Mouse (Mus musculus) small intestine, adult 2 months (tissue): ENCODE results near the gene Cdh13. TPM values are rescaled to one million over a fixed set of nuclear protein-coding genes. Genes with fewer than 3 reads are reported as not detected.

Experiments used
- H3K27ac ChIP-seq: fragments of 200-500 bp; 2 replicates; pipeline ENCODE4 v1.5.1; 2012; ENCODE audit warnings: low read depth, low read length, control low read depth, inconsistent platforms; ENCODE audit not compliant: insufficient read depth
- H3K27me3 ChIP-seq: fragments of 200-500 bp; 2 replicates; pipeline ENCODE4 v1.6.1; 2012; ENCODE audit warnings: mild to moderate bottlenecking, moderate library complexity, low read length, inconsistent platforms; ENCODE audit not compliant: control insufficient read depth, insufficient read depth
- H3K36me3 ChIP-seq: fragments of 200-500 bp; 2 replicates; pipeline ENCODE4 v1.6.1; 2012; ENCODE audit warnings: mild to moderate bottlenecking, low read length, control low read depth, inconsistent platforms; ENCODE audit not compliant: control insufficient read depth, insufficient read depth
- H3K4me1 ChIP-seq: fragments of 200-500 bp; 2 replicates; pipeline ENCODE4 v1.6.1; 2012; ENCODE audit warnings: low read length, inconsistent platforms, mixed read lengths; ENCODE audit not compliant: control insufficient read depth, insufficient read depth, insufficient read length
- H3K4me3 ChIP-seq: fragments of 200-500 bp; 2 replicates; pipeline ENCODE4 v1.5.1; 2012; ENCODE audit warnings: low read depth, mild to moderate bottlenecking, control low read depth, inconsistent platforms, low read length, moderate library complexity
- CTCF ChIP-seq: fragments of 200-500 bp; IDR thresholded peaks from 2 replicates; pipeline ENCODE4 v1.5.1; 2012; ENCODE audit warnings: low read depth, mild to moderate bottlenecking, control low read depth, inconsistent platforms, low read length, moderate library complexity, mixed read lengths; ENCODE audit not compliant: insufficient replicate concordance, insufficient read length; ENCODE audit errors: extremely low read depth
- POLR2A ChIP-seq: fragments of 200-500 bp; IDR thresholded peaks from 2 replicates; pipeline ENCODE4 v1.6.1; 2012; ENCODE audit warnings: low read depth, mild to moderate bottlenecking, control low read depth, inconsistent platforms, low read length, moderate library complexity
- WGBS: fragments of 180-500 bp; shearing (Covaris S2); methylation state at CpG from one replicate; pipeline ENCODE4 v1.1.7; 2018; 5-methylcytosine and 5-hydroxymethylcytosine counted together
- polyA plus RNA-seq: library from polyadenylated mRNA; depleted of rRNA; stranded (reverse); fragments of >200 nt; gene quantifications from 2 replicates; pipeline ENCODE4 v1.2.3, GENCODE M21; 2012

The Cdh13 gene
- polyA plus RNA-seq, 1 experiment = 4.6 TPM

- H3K4me3 ChIP-seq = no peak overlapping the region
- TF ChIP-seq CTCF (no peak), POLR2A (no peak)
- no peaks in the 10 kb centered on the region for H3K27me3 ChIP-seq
- H3K27ac ChIP-seq = no peak overlapping the region
- no peaks in the 10 kb centered on the region for H3K4me1 ChIP-seq
- 91% methylated on average over 7 of the region's 7 CpGs for WGBS
- no peaks in the 10 kb centered on the region for H3K36me3 ChIP-seq
These were observed 74.1 kb downstream of the Cdh13 start for GRCm38 (mm10) chr8:118357596-118357995.

GRCm38 (mm10) chr8:118363781-118364180, 80.2 kb downstream of the Cdh13 start:
- TF ChIP-seq CTCF (no peak), POLR2A (no peak)
- WGBS = 66% methylated on average over 3 of the region's 3 CpGs
- Histone ChIP-seq H3K27ac (no peak overlapping the region), H3K27me3 (no peaks in the 10 kb centered on the region), H3K36me3 (no peaks in the 10 kb centered on the region), H3K4me1 (no peaks in the 10 kb centered on the region), H3K4me3 (no peak overlapping the region)

DNA sequence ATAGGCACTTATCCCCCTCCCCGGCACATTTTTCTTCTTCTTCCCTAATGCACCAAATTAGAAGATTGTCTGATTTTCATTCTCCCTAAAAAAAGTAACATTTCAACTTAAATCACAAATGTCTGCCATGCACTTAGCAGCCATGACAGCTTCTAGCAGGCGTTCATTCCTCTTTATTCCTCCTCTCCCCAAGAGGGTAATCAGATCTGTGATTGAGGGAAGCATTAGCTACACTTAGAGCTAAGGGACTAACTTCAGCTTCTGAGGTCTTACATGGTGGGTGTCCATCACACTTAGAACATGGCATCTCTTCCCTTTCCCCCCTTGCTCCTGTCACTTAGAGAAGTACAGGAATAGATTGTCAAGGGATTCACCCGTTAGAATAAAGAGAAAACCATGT, 89.6 kb downstream of the Cdh13 start:
- H3K36me3 ChIP-seq = no peaks in the 10 kb centered on the region
- no peaks in the 10 kb centered on the region for H3K27me3 ChIP-seq
- TF ChIP-seq CTCF (no peak), POLR2A (no peak)
- WGBS = 82% methylated on average over 3 of the region's 3 CpGs
- H3K4me3 ChIP-seq = no peak overlapping the region
- H3K4me1 ChIP-seq = no peaks in the 10 kb centered on the region
- H3K27ac ChIP-seq = no peak overlapping the region

DNA sequence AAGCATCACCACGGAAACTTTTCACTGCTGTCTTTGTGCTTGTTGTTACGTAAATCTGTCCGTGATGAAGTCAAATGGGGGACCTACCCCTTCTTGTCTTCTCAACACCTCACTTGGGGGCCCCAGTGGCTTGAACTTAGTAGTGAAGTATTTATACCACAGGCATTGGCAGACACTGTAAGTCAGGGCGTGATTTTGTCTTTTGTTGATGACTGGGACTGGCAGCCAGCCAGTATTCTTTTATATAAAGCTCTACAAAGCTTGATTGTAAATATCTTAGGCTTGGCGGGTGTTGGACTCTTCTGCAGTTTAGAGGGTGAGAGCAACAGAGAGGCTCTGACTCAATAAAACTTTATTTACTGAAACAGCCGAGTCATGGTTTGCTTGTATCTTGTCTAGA, 91.2 kb downstream of the Cdh13 start:
- no peaks in the 10 kb centered on the region for H3K36me3 ChIP-seq
- 62% methylated on average over 6 of the region's 6 CpGs for WGBS
- no peak overlapping the region for H3K4me3 ChIP-seq
- TF ChIP-seq CTCF (no peak), POLR2A (no peak)
- no peaks in the 10 kb centered on the region for H3K27me3 ChIP-seq
- H3K27ac ChIP-seq = no peak overlapping the region
- no peaks in the 10 kb centered on the region for H3K4me1 ChIP-seq

GRCm38 (mm10) chr8:118376791-118377190, 93.3 kb downstream of the Cdh13 start:
- H3K36me3 ChIP-seq = no peaks in the 10 kb centered on the region

DNA sequence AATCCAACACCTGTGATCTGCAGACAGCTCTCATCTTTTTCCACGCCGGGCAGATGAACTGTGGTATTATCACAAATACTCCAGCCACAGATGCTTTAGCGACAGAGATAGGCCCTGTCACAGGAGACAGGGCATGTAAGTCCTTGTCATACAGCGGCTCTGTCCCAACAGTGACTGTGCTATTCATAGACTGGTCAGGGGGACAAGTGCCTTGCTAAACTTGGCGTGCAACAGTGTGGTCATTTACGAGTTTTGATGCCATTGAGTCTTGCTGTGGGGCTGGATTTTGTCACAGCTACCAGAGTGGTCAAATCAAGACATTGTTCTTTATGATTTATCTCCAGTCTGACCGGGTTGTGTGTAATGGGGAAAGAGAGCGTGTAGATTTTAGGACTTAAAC, 95.5 kb downstream of the Cdh13 start:
- 84% methylated on average over 8 of the region's 8 CpGs for WGBS
- Histone ChIP-seq H3K36me3 (no peaks in the 10 kb centered on the region), H3K27me3 (no peaks in the 10 kb centered on the region), H3K4me1 (no peaks in the 10 kb centered on the region), H3K27ac (no peak overlapping the region), H3K4me3 (no peak overlapping the region)
- TF ChIP-seq CTCF (no peak), POLR2A (no peak)

More at GRCm38 (mm10) chr8:118376791-118377190, 93.3 kb downstream of the Cdh13 start:
- no peaks in the 10 kb centered on the region for H3K4me1 ChIP-seq
- H3K27ac ChIP-seq = no peak overlapping the region
- H3K27me3 ChIP-seq = no peaks in the 10 kb centered on the region
- no peak overlapping the region for H3K4me3 ChIP-seq
- WGBS = 32% methylated on average over 3 of the region's 3 CpGs
- TF ChIP-seq CTCF (no peak), POLR2A (no peak)

DNA sequence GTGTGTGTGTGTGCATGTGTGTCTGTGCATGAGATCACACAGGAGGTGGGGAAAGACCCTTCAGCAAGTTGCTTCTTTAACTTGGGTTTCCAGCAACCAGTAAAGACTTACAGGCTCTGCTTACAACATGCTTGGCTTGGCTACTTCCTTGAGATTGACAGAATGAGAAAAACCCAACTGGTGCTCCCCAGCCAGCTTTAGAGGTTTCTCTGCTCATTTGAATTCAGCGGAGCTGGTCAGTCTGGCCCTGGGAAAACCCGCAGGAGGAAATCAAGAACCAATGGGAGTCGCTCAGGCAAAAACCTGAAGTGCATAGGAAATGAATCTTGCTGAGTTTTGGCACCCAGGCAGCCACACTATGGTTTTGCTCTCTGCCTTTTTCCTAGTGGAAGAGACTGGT, 96.1 kb downstream of the Cdh13 start:
- Histone ChIP-seq H3K27me3 (no peaks in the 10 kb centered on the region), H3K4me3 (no peak overlapping the region), H3K4me1 (no peaks in the 10 kb centered on the region), H3K27ac (no peak overlapping the region), H3K36me3 (no peaks in the 10 kb centered on the region)
- 72% methylated on average over 3 of the region's 3 CpGs for WGBS
- TF ChIP-seq POLR2A = no peak
- TF ChIP-seq CTCF = no peak

GRCm38 (mm10) chr8:118380058-118380457, 96.5 kb downstream of the Cdh13 start:
- WGBS = 79% methylated on average over 8 of the region's 8 CpGs
- H3K36me3 ChIP-seq = no peaks in the 10 kb centered on the region

More at GRCm38 (mm10) chr8:118380058-118380457, 96.5 kb downstream of the Cdh13 start:
- no peak overlapping the region for H3K27ac ChIP-seq
- no peak overlapping the region for H3K4me3 ChIP-seq
- TF ChIP-seq CTCF = no peak
- TF ChIP-seq POLR2A = no peak
- H3K27me3 ChIP-seq = no peaks in the 10 kb centered on the region
- no peaks in the 10 kb centered on the region for H3K4me1 ChIP-seq
